Mouse (Mus musculus) cerebellum, adult 2 months (tissue): ENCODE results near the gene Kcnma1.

ENCODE experiments used
- CTCF ChIP-seq: fragments of 200-500 bp; IDR thresholded peaks from 2 replicates; pipeline ENCODE4 v1.5.1; 2011; ENCODE audit warnings: low read depth, mild to moderate bottlenecking, control low read depth, low read length, moderate library complexity, borderline replicate concordance; ENCODE audit not compliant: insufficient read depth
- POLR2A ChIP-seq: fragments of 200-500 bp; IDR thresholded peaks from 2 replicates; pipeline ENCODE4 v1.6.1; 2011; ENCODE audit warnings: low read length, control low read depth, borderline replicate concordance; ENCODE audit not compliant: insufficient read depth

DNA sequence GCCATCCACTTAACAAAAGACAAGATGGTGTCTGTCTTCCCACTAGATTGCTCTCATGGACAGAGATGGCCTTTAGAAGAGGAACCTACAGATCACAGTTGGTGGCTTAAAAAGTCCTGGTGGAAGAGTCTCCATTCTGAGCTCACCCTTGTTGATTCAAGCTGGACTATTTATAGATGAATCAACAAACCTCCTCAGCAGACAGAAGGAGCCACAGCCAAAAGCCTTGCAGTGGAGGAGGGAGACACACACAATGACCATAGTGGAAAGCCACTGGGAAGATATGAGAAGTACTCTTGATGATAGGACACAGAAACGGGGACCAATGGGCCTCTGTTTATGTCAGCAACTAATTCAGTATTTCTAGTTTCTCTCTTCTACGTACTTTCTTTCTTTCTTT, 239.7 kb downstream of the Kcnma1 start:
- TF ChIP-seq POLR2A, result no peak
- TF ChIP-seq CTCF, result no peak
